Mouse (Mus musculus): ENCODE measurements around the gene Ltb. TPM values are rescaled to one million over a fixed set of nuclear protein-coding genes. Genes with fewer than 3 reads are reported as not detected.
A peak's percentile ranks its signal among the peaks of the same experiment; 100 is the strongest.
"Not testable (repeated sequence)": the region's sequence is repeated elsewhere in the genome, so short reads cannot be mapped to it uniquely, and the experiment has no call there.

The Ltb gene
- polyA plus RNA-seq, 1 experiment from 2014 or later = 0.29 TPM

DNA sequence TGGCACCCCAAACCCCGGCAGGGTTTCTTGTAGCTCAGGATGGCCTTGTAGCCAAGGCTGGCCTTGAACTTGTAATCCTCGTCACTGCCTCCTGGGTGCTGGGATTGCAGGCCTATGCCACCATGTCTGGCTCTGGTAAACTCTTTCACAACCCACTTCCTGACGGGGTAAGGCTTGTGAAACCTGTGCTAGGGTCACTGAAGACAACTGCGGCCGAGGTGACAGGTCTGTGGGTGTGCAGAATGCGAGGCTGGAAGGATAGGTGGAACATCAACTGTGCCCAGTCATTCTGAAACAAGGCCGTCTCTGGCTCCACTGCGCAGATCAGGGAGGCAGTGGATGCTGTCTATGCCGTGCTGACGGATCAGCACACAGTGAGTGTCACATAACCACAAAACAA lies 36.8 kb downstream of the Ltb start:
- no peak for ATAC-seq (ENCODE audit: low FRiP score)
- no peak overlapping the region; the same call in 1 of the 2 replicates for H3K9ac ChIP-seq

DNA sequence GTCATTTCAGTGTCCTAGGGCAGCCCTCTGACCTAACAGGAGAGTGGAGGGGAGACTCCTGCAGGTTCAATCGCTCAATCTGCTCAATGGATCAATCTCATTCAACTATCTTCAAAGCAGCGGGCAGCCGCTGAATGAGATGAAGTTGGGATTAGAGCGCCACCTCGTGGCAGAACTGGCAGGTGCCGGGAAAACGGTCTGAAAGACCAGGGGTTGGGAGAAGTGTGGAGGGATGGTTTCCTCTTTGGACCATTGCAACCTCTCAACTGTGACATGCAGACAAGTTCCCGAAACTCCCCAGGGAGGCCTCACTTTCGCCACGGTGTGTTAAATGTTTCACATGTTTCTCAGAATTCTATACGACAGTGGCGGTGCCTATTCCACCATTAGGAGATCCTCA lies 37.8 kb downstream of the Ltb start:
- ATAC-seq (ENCODE audit: low FRiP score) (no peak), DNase-seq (ENCODE audit: low spot score) (peak; percentile 93)
- H3K27ac ChIP-seq = no peak overlapping the region
- peak overlapping the region; percentile 44; the same call in 1 of the 2 replicates for H3K9ac ChIP-seq
- peaks cover 13% of the 10 kb centered on the region; the same call in 1 of the 2 replicates for H3K4me1 ChIP-seq (replicated peaks; ENCODE audit: control insufficient read depth, insufficient read depth, low read length)
- H3K4me3 ChIP-seq (replicated peaks; ENCODE audit: low read length) = no peak overlapping the region
- 12% methylated on average over 12 of the region's 12 CpGs for WGBS
- peak overlapping the region; percentile 25; the same call in 1 of the 2 replicates for H3K4me2 ChIP-seq (replicated peaks)
- H3K36me3 ChIP-seq (replicated peaks; ENCODE audit: control insufficient read depth, insufficient read depth) = peaks cover 47% of the 10 kb centered on the region
- no peaks in the 10 kb centered on the region for H3K27me3 ChIP-seq (ENCODE audit: control insufficient read depth, insufficient read depth, low read length)
- no peaks in the 10 kb centered on the region for H3K9me3 ChIP-seq (ENCODE audit: control insufficient read depth, low read length)

More for the DNA sequence above, 36.8 kb downstream of the Ltb start:
- Histone ChIP-seq H3K4me3 (replicated peaks; ENCODE audit: low read length) (no peak overlapping the region), H3K36me3 (replicated peaks; ENCODE audit: control insufficient read depth, insufficient read depth) (peaks cover 47% of the 10 kb centered on the region), H3K4me1 (replicated peaks; ENCODE audit: control insufficient read depth, insufficient read depth, low read length) (peaks cover 13% of the 10 kb centered on the region; the same call in 1 of the 2 replicates), H3K4me2 (replicated peaks) (no peak overlapping the region), H3K27ac (no peak overlapping the region), H3K27me3 (ENCODE audit: control insufficient read depth, insufficient read depth, low read length) (no peaks in the 10 kb centered on the region), H3K9me3 (ENCODE audit: control insufficient read depth, low read length) (no peaks in the 10 kb centered on the region)
- WGBS = 96% methylated on average over 10 of the region's 10 CpGs
- DNase-seq (ENCODE audit: low spot score) = no peak

DNA sequence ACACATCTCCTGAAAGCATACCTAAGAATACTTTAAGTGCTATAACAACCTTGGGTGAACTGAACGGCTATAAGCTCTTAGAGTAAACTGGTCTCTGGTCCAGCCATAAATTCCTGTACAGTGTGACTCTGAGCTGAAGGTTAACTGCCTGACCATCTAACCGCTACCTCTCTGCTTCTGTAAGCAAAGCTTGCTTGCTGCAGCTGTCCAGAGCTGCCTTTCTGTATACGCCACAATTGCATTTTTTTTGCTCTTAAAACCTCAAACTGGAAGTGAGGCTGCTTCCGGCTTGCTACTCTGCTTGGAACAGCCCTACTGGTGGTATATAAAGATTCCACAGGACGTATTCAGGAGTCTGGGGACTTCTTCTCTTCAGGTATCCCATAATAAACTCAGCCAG lies 38.4 kb downstream of the Ltb start:
- H3K27ac ChIP-seq = no peak overlapping the region
- H3K4me2 ChIP-seq (replicated peaks) = no peak overlapping the region
- no peak overlapping the region for H3K9ac ChIP-seq
- H3K9me3 ChIP-seq (ENCODE audit: control insufficient read depth, low read length) = no peaks in the 10 kb centered on the region
- ATAC-seq (ENCODE audit: low FRiP score) (no peak), DNase-seq (ENCODE audit: low spot score) (no peak)
- no peak overlapping the region for H3K4me3 ChIP-seq (replicated peaks; ENCODE audit: low read length)
- H3K36me3 ChIP-seq (replicated peaks; ENCODE audit: control insufficient read depth, insufficient read depth) = peaks cover 41% of the 10 kb centered on the region
- H3K27me3 ChIP-seq (ENCODE audit: control insufficient read depth, insufficient read depth, low read length) = no peaks in the 10 kb centered on the region
- H3K4me1 ChIP-seq (replicated peaks; ENCODE audit: control insufficient read depth, insufficient read depth, low read length) = peaks cover 17% of the 10 kb centered on the region
- 93% methylated on average over 5 of the region's 5 CpGs for WGBS

DNA sequence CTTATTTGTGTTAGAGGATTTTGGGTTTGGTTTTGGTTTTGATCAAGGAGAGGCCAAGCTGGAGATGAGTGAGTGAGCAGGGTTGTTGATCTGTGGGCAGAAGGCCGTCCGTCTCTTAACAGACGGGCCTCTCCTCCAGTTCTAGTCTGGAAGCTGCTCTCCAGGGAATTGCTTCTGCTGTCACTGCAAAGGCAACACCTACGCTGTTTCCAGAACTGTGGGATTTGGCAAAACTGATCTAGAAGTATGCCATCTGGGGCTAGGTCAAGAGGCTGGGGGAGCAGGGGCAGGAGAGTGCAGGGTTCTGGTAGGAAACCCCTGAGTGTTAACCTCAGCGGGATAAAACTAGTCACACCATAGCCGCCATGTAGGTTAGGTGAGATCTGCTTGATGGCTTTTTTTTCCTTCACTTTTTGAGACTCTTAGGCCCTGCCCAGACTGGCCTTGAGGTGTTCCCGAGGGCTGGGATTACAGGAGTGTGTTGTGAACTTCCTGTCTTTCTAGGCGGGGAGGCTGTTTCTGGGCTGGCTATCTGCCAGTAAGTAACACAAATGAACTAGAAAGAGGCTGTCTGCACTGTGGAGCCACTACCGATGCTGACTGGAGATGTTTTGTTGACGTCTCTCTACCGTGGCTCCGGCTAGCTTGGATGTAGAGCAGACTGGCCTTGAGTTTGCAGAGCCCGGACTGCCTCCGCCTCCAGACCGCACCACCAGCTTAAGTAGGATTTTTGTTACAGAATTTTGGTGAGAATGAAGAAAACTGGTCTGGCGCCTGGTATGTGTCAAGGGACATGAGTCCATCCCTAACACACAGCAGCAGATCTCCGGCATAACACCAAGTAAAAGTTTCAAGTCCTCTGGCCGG lies 39.1 kb downstream of the Ltb start, which contains the start of gene Atp6v1g2:
Gene Atp6v1g2, plus strand, starts transcription at position 547 of the 867 bp plus-strand sequence.
- ATAC-seq (ENCODE audit: low FRiP score) = no peak
- Histone ChIP-seq H3K27me3 (ENCODE audit: control insufficient read depth, insufficient read depth, low read length) (no peaks in the 10 kb centered on the region), H3K9me3 (ENCODE audit: control insufficient read depth, low read length) (no peaks in the 10 kb centered on the region), H3K9ac (peak within 1 kb of the TSS; percentile 63; the same call in 1 of the 2 replicates), H3K4me1 (replicated peaks; ENCODE audit: control insufficient read depth, insufficient read depth, low read length) (peaks cover 17% of the 10 kb centered on the region), H3K4me2 (replicated peaks) (peak within 1 kb of the TSS; percentile 61), H3K27ac (peak within 1 kb of the TSS; percentile 90; the same call in 1 of the 2 replicates), H3K36me3 (replicated peaks; ENCODE audit: control insufficient read depth, insufficient read depth) (peaks cover 34% of the 10 kb centered on the region), H3K4me3 (replicated peaks; ENCODE audit: low read length) (peak within 1 kb of the TSS; percentile 38)
- DNase-seq (ENCODE audit: low spot score) = no peak
- 82% methylated on average over 18 of the region's 18 CpGs for WGBS

DNA sequence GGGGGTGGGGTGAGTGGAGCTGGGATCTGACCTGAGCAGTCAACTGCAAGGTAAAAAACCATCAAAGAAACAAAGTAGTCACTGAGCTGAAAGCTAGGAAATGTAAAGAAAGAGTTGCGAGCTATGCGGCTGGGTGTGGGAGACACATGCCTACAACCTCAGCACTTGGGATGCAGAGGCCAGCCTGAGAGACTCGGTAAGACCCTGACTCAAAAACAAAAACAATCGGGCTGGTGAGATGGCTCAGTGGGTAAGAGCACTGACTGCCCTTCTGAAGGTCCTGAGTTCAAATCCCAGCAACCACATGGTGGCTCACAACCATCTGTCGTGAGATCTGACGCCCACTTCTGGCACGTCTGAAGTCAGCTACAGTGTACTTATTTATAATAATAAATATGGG lies 39.9 kb downstream of the Ltb start:
- H3K27ac ChIP-seq; ATAC-seq (ENCODE audit: low FRiP score); H3K9ac ChIP-seq; H3K4me3 ChIP-seq (replicated peaks; ENCODE audit: low read length); H3K9me3 ChIP-seq (ENCODE audit: control insufficient read depth, low read length); DNase-seq (ENCODE audit: low spot score); H3K27me3 ChIP-seq (ENCODE audit: control insufficient read depth, insufficient read depth, low read length): not testable (repeated sequence)
- Histone ChIP-seq H3K36me3 (replicated peaks; ENCODE audit: control insufficient read depth, insufficient read depth) (peaks cover 27% of the 10 kb centered on the region), H3K4me2 (replicated peaks) (peak overlapping the region; percentile 61), H3K4me1 (replicated peaks; ENCODE audit: control insufficient read depth, insufficient read depth, low read length) (peaks cover 17% of the 10 kb centered on the region)
- WGBS = 91% methylated on average over 7 of the region's 7 CpGs

DNA sequence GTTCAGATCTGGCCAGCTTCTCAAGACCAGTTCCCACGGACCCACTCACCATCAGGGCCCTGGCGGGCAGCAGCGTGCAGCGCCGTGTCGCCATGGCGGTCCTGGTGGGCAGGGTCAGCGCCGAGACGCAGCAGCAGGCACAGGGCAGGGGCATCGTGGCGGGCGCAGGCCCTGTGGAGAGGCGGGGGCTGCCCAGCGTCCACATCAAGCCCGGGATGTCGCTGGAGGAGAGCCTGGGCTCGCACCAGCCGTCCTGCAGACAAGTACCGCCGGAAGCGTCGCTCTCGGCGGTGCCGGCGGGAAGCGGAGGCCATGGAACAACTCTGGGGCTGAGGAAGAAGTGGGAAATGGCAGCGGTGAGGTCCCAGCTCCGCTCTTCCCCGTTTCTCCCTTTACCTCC lies 40.7 kb downstream of the Ltb start:
- 4% methylated on average over 31 of the region's 31 CpGs for WGBS
- no peak for ATAC-seq (ENCODE audit: low FRiP score)

DNA sequence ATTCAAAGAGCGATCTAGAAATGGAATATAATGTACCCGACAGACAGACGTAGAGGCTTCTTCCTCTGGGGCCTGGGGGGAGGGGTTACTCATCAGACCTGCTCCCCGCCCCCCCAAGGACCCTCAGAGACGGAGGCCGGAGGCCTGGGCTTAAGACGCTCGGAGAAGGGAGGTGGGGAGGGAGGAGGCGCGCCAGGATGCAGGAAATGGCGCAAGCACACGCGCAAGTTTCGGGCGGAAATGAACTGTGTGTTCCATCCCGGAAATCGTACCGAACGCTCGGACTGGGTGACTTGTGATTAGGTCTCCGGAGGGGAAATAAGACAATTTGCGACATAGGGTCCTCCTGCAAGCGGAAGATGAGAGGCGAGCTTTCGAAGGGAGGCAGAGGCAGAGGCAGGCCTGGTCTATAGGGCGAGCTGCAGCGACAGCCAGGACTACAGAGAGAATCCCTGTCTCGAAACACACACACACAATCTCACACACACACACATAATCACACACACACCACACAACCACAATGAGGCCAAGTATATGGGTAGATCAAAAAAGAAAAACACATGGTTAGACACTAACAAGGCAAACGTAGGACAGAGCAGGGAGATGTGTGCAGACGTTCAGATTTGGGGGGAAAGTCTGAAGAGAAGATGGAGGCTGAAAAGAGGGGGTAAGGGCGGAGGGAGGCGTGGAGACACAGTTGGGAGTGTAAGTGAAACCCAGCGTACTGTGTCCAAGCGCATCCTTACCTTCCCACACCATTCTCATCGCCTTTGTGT lies 41.6 kb downstream of the Ltb start, which contains the start of gene Nfkbil1:
Gene Nfkbil1, minus strand, starts transcription at position 179 of the 776 bp plus-strand sequence.
- WGBS = under 1% methylated on average over 35 of the region's 35 CpGs
- peak; percentile 79 for ATAC-seq (ENCODE audit: low FRiP score)

More for the DNA sequence above, 40.7 kb downstream of the Ltb start:
- peak overlapping the region; percentile 61 for H3K4me2 ChIP-seq (replicated peaks)
- H3K4me1 ChIP-seq (replicated peaks; ENCODE audit: control insufficient read depth, insufficient read depth, low read length) = peaks cover 17% of the 10 kb centered on the region
- H3K9ac ChIP-seq = peak overlapping the region; percentile 63
- no peaks in the 10 kb centered on the region for H3K9me3 ChIP-seq (ENCODE audit: control insufficient read depth, low read length)
- H3K27ac ChIP-seq = peak overlapping the region; percentile 90
- no peaks in the 10 kb centered on the region for H3K27me3 ChIP-seq (ENCODE audit: control insufficient read depth, insufficient read depth, low read length)
- DNase-seq (ENCODE audit: low spot score) = no peak
- peak overlapping the region; percentile 38 for H3K4me3 ChIP-seq (replicated peaks; ENCODE audit: low read length)
- peaks cover 19% of the 10 kb centered on the region for H3K36me3 ChIP-seq (replicated peaks; ENCODE audit: control insufficient read depth, insufficient read depth)

DNA sequence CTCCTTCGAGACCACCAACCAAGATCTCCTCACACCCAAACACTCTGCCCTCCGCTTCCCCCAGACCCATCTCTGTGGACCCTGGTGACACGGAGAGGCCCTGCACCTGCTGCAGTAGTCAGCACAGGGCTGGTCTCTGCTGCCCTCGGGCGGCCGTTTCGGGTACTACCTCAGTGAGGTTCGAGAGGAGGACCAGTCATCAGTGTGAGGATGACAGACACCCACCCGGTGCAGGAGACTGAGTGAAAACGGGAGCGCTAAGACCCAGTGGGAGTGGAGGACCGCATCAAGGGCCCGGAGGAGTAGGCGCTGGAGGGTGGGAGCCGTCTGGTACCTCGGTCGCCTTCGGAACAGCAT lies 42.1 kb downstream of the Ltb start:
- H3K9me3 ChIP-seq (ENCODE audit: control insufficient read depth, low read length) = no peaks in the 10 kb centered on the region
- H3K36me3 ChIP-seq (replicated peaks; ENCODE audit: control insufficient read depth, insufficient read depth) = peaks cover 7% of the 10 kb centered on the region; the same call in 1 of the 2 replicates
- peak overlapping the region; percentile 63 for H3K9ac ChIP-seq
- peak overlapping the region; percentile 90 for H3K27ac ChIP-seq
- H3K4me2 ChIP-seq (replicated peaks) = peak overlapping the region; percentile 61
- H3K4me3 ChIP-seq (replicated peaks; ENCODE audit: low read length) = peak overlapping the region; percentile 38
- no peaks in the 10 kb centered on the region for H3K27me3 ChIP-seq (ENCODE audit: control insufficient read depth, insufficient read depth, low read length)
- DNase-seq (ENCODE audit: low spot score) (peak; percentile 97), ATAC-seq (ENCODE audit: low FRiP score) (peak; percentile 85)
- peaks cover 25% of the 10 kb centered on the region for H3K4me1 ChIP-seq (replicated peaks; ENCODE audit: control insufficient read depth, insufficient read depth, low read length)
- 0% methylated on average over 18 of the region's 18 CpGs for WGBS

More for the DNA sequence above, 41.6 kb downstream of the Ltb start, which contains the start of gene Nfkbil1:
- Histone ChIP-seq H3K4me2 (replicated peaks) (peak within 1 kb of the TSS; percentile 61), H3K4me1 (replicated peaks; ENCODE audit: control insufficient read depth, insufficient read depth, low read length) (peaks cover 23% of the 10 kb centered on the region), H3K9ac (peak within 1 kb of the TSS; percentile 63), H3K36me3 (replicated peaks; ENCODE audit: control insufficient read depth, insufficient read depth) (peaks cover 12% of the 10 kb centered on the region), H3K4me3 (replicated peaks; ENCODE audit: low read length) (peak within 1 kb of the TSS; percentile 38), H3K9me3 (ENCODE audit: control insufficient read depth, low read length) (no peaks in the 10 kb centered on the region), H3K27me3 (ENCODE audit: control insufficient read depth, insufficient read depth, low read length) (no peaks in the 10 kb centered on the region), H3K27ac (peak within 1 kb of the TSS; percentile 90)
- peak; percentile 91 for DNase-seq (ENCODE audit: low spot score)

DNA sequence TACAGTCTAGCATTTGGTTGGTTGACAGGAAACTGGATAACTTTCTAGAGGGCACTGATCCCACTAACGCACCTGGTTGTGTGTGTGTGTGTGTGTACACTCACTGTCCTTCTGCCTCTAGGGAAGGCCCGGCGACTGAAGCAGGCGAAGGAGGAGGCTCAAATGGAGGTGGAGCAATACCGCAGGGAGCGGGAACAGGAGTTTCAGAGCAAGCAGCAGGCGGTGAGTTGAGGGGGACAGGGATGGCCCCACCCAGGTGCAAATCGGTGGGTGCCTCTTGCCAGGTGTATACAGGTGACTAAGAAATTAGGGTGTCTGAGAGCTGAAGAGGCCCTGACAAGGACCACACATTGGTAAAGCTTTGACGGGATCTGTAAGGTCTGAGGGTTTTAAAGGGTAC lies 42.8 kb downstream of the Ltb start:
- Histone ChIP-seq H3K27ac (peak overlapping the region; percentile 90), H3K9ac (peak overlapping the region; percentile 63), H3K4me2 (replicated peaks) (peak overlapping the region; percentile 61), H3K36me3 (replicated peaks; ENCODE audit: control insufficient read depth, insufficient read depth) (peaks cover 7% of the 10 kb centered on the region; the same call in 1 of the 2 replicates), H3K4me1 (replicated peaks; ENCODE audit: control insufficient read depth, insufficient read depth, low read length) (peaks cover 22% of the 10 kb centered on the region), H3K27me3 (ENCODE audit: control insufficient read depth, insufficient read depth, low read length) (no peaks in the 10 kb centered on the region), H3K4me3 (replicated peaks; ENCODE audit: low read length) (peak overlapping the region; percentile 38), H3K9me3 (ENCODE audit: control insufficient read depth, low read length) (no peaks in the 10 kb centered on the region)
- no peak for ATAC-seq (ENCODE audit: low FRiP score)
- WGBS = 77% methylated on average over 9 of the region's 9 CpGs
- DNase-seq (ENCODE audit: low spot score) = no peak

Measured in hindbrain, embryonic 14.5 days (tissue).